In the genomic region with DNA sequence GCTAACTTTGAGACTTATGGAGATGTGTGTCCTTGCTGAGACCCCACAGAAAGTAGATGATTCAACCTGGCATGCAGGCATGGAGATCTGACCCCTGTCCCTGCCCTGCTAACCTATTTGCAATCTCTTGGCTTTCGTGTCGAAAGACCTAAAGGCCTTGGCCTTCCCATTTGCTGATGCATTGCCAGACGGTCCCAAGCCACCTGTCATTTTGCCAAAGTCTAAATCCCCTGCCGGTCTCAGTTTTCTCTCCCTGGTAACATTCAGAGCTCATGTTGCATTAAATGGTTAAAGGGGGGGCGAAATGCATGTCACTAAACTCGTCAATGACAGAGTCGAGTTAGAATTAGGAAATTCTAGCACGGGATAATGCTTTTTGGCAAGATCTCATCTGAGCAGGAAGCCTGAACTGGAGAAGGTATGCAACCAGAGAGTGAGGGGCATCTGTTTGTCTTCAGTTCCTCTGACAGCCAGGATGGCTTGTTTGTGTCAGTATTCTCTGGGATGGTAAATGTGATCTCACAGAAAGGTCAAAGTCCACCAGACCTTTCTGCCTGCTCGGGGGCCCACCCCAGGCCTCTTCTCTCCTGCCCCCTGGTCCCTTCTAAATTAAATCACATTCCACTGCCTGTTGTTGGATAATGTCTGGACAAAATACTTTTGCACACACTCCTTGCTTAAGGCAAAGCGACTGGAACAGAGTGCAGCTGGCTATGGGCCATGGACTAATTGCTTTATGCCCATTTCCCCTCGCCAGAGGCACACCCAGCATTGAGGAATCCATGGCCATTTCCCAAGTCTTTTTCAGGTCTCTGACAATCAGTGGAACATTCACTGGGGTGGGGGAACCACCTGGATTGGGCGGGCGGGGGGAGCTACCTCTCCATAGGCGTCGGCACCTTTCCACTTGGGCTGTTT, we compare ENCODE assay signal across 8 mouse cellular contexts.
DNase-seq lines count a peak whose midpoint lies in the region; ATAC-seq lines count a peak whose summit lies in the region.

No protein-coding gene starts in this region.

- H3K4me3 ChIP-seq in embryonic facial prominence, embryonic 12.5 days, result no peak overlapping the region
- no peak overlapping the region for H3K4me3 ChIP-seq in heart, embryonic 16.5 days (ENCODE audit: low read length)
- no peak overlapping the region for H3K4me3 ChIP-seq in neural tube, embryonic 15.5 days (replicated peaks)

- peaks cover 16% of the 10 kb centered on the region for H3K4me1 ChIP-seq in embryonic facial prominence, embryonic 12.5 days
- H3K4me1 ChIP-seq in heart, embryonic 16.5 days (ENCODE audit: control insufficient read depth, insufficient read depth, low read length), result peaks cover 17% of the 10 kb centered on the region
- H3K4me1 ChIP-seq in neural tube, embryonic 15.5 days, result peaks cover 32% of the 10 kb centered on the region

- 0 out of 2 replicates have a peak, but pooled peaks cover 5% of the 10 kb centered on the region for H3K9me3 ChIP-seq in embryonic facial prominence, embryonic 12.5 days
- H3K9me3 ChIP-seq in heart, embryonic 16.5 days (replicated peaks; ENCODE audit: control insufficient read depth, low read length), result 0 out of 2 replicates have a peak, but pooled peaks cover 2% of the 10 kb centered on the region
- H3K9me3 ChIP-seq in neural tube, embryonic 15.5 days (replicated peaks), result no peaks in the 10 kb centered on the region

- no peaks in the 10 kb centered on the region for H3K36me3 ChIP-seq in embryonic facial prominence, embryonic 12.5 days
- no peaks in the 10 kb centered on the region for H3K36me3 ChIP-seq in heart, embryonic 16.5 days (ENCODE audit: control insufficient read depth, insufficient read depth)
- H3K36me3 ChIP-seq in neural tube, embryonic 15.5 days, result no peaks in the 10 kb centered on the region

- no peak overlapping the region for H3K9ac ChIP-seq in embryonic facial prominence, embryonic 12.5 days
- no peak overlapping the region for H3K9ac ChIP-seq in heart, embryonic 16.5 days (ENCODE audit: low read length)
- H3K9ac ChIP-seq in neural tube, embryonic 15.5 days (replicated peaks), result no peak overlapping the region

- no peaks in the 10 kb centered on the region for H3K27me3 ChIP-seq in embryonic facial prominence, embryonic 12.5 days
- no peaks in the 10 kb centered on the region for H3K27me3 ChIP-seq in heart, embryonic 16.5 days (ENCODE audit: control insufficient read depth, insufficient read depth, low read length)
- no peaks in the 10 kb centered on the region for H3K27me3 ChIP-seq in neural tube, embryonic 15.5 days (replicated peaks)

- DNase-seq in adrenal gland, postnatal 10 days, result peak; percentile 70
- peak; percentile 42 to 58 for DNase-seq in kidney, postnatal 36 days
- DNase-seq in thymus, postnatal 4 days, result no peak
- DNase-seq in frontal cortex, postnatal 14 days (ENCODE audit: low spot score in 2 of 2), result no peak
- DNase-seq in adipocyte (ENCODE audit: low spot score), result no peak

- ATAC-seq in embryonic facial prominence, embryonic 12.5 days (ENCODE audit: insufficient number of reproducible peaks, insufficient read depth, low FRiP score, low TSS enrichment), result 0 out of 2 replicates have a peak, but pooled peaks have one; percentile 19
- peak; percentile 53 for ATAC-seq in heart, embryonic 16.5 days (replicated peaks; ENCODE audit: extremely low read depth, insufficient read depth, low FRiP score)
- no peak for ATAC-seq in neural tube, embryonic 15.5 days (ENCODE audit: low FRiP score)

- H3K27ac ChIP-seq in embryonic facial prominence, embryonic 12.5 days, result peak overlapping the region; percentile 43
- peak overlapping the region; percentile 72 for H3K27ac ChIP-seq in heart, embryonic 16.5 days (ENCODE audit: low read length)
- H3K27ac ChIP-seq in neural tube, embryonic 15.5 days (replicated peaks), result peak overlapping the region; percentile 56

- H3K4me2 ChIP-seq in embryonic facial prominence, embryonic 12.5 days (replicated peaks), result 0 out of 2 replicates have a peak overlapping the region, but pooled peaks have one; percentile 17
- no peak overlapping the region for H3K4me2 ChIP-seq in heart, embryonic 16.5 days (ENCODE audit: low read depth, low read length)
- H3K4me2 ChIP-seq in neural tube, embryonic 15.5 days, result no peak overlapping the region

- WGBS in embryonic facial prominence, embryonic 12.5 days, result 26% methylated on average over 15 of the region's 15 CpGs
- WGBS in heart, embryonic 16.5 days, result 29% methylated on average over 15 of the region's 15 CpGs
- 51% methylated on average over 15 of the region's 15 CpGs for WGBS in neural tube, embryonic 15.5 days

Comparison
In these comparisons a context has a peak if more than half of its experiments do, and no peak if none do; other contexts are left out.
1. DNase-seq: peak in adrenal gland, postnatal 10 days (single experiment) and kidney, postnatal 36 days (2 of 2); none in thymus, postnatal 4 days (single experiment), frontal cortex, postnatal 14 days (0 of 2) and adipocyte (single experiment).
2. Peak in every context shown above with its lines, with median percentiles within 50 percentile points of each other: H3K27ac ChIP-seq.